Mouse (Mus musculus): Measurements from ENCODE around the gene Npy2r. TPM values are rescaled to one million over a fixed set of nuclear protein-coding genes. Genes with fewer than 3 reads are reported as not detected.
A peak's percentile ranks its signal among the peaks of the same experiment; 100 is the strongest.

Npy2r gene
- 0.12 and 0.31 TPM in 2 replicates for polyA plus RNA-seq (2014; fragmentation: Nextera tagmentation; extraction: Ambion mirVana)

DNA sequence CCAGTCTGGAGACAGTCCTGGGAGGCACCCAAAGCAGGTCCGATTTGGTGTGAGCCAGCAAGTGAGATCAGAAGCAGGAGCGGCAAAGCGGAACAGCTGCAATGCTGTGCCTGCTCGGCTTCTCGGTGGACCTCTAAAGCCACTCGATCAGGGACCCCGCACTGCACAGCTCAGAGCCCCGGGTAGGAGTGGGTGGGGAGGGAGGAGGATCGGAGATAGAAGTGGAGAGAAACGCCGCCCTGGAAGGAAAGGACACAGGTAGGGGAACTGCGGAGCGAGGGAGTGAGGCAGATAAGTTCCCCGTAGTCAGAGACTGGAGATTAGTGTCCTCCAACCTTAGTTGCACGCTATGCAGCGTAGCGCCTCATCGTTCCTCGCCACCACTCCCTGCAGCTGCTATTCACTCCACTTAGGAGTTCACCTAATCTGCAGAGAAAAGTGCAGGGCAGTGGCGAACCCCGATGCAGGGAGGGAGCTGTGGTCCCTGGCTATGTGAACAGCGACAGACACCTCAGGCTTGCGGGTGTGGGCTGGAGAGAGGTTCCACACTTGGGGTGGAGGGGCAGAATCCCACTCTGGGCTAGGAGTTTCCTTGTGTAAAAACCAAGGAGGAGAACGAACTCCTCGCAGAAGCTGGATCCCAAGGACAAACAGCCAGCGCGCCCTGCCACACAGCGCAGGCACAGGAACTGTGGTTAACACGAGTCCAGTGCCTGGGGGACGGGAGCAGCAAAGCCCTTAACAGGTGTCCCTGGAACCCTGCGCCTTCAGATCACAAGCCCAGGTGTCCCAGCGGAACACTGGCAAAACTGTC is at the start of gene Npy2r:
Gene Npy2r (minus strand): TSS at position 177 of the 814 bp plus-strand sequence.
- Histone ChIP-seq H3K9me3 (ENCODE audit: low read depth, low read length) (no peaks in the 10 kb centered on the region), H3K27me3 (ENCODE audit: insufficient read depth, low read length) (no peaks in the 10 kb centered on the region), H3K4me3 (ENCODE audit: low read depth, low read length) (peak within 1 kb of the TSS; percentile 39), H3K4me1 (ENCODE audit: insufficient read depth) (0 out of 2 replicates have a peak, but pooled peaks cover 4% of the 10 kb centered on the region), H3K36me3 (ENCODE audit: insufficient read depth) (no peaks in the 10 kb centered on the region), H3K9ac (peak within 1 kb of the TSS; percentile 35), H3K27ac (ENCODE audit: low read depth) (no peak within 1 kb of the TSS), H3K4me2 (peak within 1 kb of the TSS; percentile 71)
- TF ChIP-seq CTCF (IDR thresholded peaks at IDR 0.05; ENCODE audit: low read depth): no peak
- peak; percentile 50 for DNase-seq
- ATAC-seq (ENCODE audit: insufficient read depth): peak; percentile 82
- WGBS: under 1% methylated on average over 32 of the region's 32 CpGs

- 56% methylated on average over 3 of the region's 3 CpGs for WGBS
- H3K4me2 ChIP-seq: no peak overlapping the region
- H3K36me3 ChIP-seq (ENCODE audit: insufficient read depth): no peaks in the 10 kb centered on the region
- peak; percentile 7 for DNase-seq
- H3K4me3 ChIP-seq (ENCODE audit: low read depth, low read length): no peak overlapping the region
- H3K9ac ChIP-seq: no peak overlapping the region
- no peaks in the 10 kb centered on the region for H3K27me3 ChIP-seq (ENCODE audit: insufficient read depth, low read length)
- no peak overlapping the region for H3K27ac ChIP-seq (ENCODE audit: low read depth)
- no peaks in the 10 kb centered on the region for H3K4me1 ChIP-seq (ENCODE audit: insufficient read depth)
- TF ChIP-seq CTCF (IDR thresholded peaks at IDR 0.05; ENCODE audit: low read depth): no peak
- ATAC-seq (ENCODE audit: insufficient read depth): no peak
- H3K9me3 ChIP-seq (ENCODE audit: low read depth, low read length): no peaks in the 10 kb centered on the region
Observed at GRCm38 (mm10) chr3:82557786-82558185, 9.9 kb upstream of the Npy2r start.

DNA sequence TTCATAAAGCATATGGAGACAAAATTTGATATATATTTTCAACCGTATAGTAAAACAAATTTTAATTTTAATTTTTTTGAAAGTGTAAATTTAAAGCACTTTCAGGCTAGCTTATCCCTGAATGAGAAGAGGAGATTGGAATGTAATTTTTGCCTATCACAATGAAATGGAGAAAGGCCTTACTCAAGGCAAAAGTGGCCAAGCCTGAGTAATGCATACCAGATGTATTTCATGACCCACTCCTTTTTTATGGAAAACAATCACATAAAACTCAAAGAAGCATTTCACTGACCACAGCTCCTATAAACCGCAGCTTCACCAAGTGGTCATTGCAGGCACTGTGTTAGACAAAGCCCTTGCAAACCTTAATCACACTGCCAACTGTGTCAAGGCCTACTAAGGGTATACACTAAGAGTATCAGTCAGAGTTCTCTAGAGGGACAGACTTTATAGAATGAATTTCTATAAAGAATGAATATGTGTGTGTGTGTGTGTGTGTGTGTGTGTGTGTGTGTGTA is 8.5 kb upstream of the Npy2r start:
- TF ChIP-seq CTCF (IDR thresholded peaks at IDR 0.05; ENCODE audit: low read depth): no peak
- DNase-seq (no peak), ATAC-seq (ENCODE audit: insufficient read depth) (no peak)
- Histone ChIP-seq H3K4me2 (no peak overlapping the region), H3K9me3 (ENCODE audit: low read depth, low read length) (no peaks in the 10 kb centered on the region), H3K27me3 (ENCODE audit: insufficient read depth, low read length) (no peaks in the 10 kb centered on the region), H3K4me3 (ENCODE audit: low read depth, low read length) (no peak overlapping the region), H3K27ac (ENCODE audit: low read depth) (no peak overlapping the region), H3K36me3 (ENCODE audit: insufficient read depth) (no peaks in the 10 kb centered on the region), H3K9ac (no peak overlapping the region), H3K4me1 (ENCODE audit: insufficient read depth) (no peaks in the 10 kb centered on the region)
- 85% methylated on average over 2 of the region's 2 CpGs for WGBS

- WGBS: 90% methylated on average over 5 of the region's 5 CpGs
- H3K36me3 ChIP-seq (ENCODE audit: insufficient read depth): no peaks in the 10 kb centered on the region
Observed at GRCm38 (mm10) chr3:82549932-82550331, 2.0 kb upstream of the Npy2r start.

DNA sequence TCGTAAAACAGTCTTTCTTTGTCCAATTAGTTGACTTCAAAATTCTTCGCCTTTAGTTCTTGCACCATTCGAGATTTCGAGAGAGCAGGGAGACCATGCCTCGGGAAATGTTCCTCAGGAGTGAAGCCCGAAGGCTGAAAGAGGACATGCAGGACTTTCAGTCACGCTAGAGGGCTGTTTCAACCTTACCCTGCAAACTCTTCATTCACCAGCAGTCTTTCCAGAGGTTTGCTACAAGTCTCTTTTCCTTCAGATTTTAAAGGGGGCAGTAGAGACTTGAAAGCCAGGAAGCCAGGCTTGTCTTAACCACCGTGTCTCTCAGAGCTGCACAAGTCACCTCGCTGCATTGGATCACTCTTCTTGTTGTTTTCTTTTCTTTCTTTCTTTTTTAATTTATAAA is 869 bp upstream of the Npy2r start:
- no peaks in the 10 kb centered on the region for H3K9me3 ChIP-seq (ENCODE audit: low read depth, low read length)
- 2% methylated on average over 9 of the region's 9 CpGs for WGBS
- no peaks in the 10 kb centered on the region for H3K36me3 ChIP-seq (ENCODE audit: insufficient read depth)
- H3K27me3 ChIP-seq (ENCODE audit: insufficient read depth, low read length): no peaks in the 10 kb centered on the region
- no peak overlapping the region for H3K27ac ChIP-seq (ENCODE audit: low read depth)
- H3K4me3 ChIP-seq (ENCODE audit: low read depth, low read length): peak overlapping the region; percentile 39
- ATAC-seq (ENCODE audit: insufficient read depth): peak; percentile 72
- H3K4me2 ChIP-seq: peak overlapping the region; percentile 71
- peak overlapping the region; percentile 35 for H3K9ac ChIP-seq
- H3K4me1 ChIP-seq (ENCODE audit: insufficient read depth): 0 out of 2 replicates have a peak, but pooled peaks cover 4% of the 10 kb centered on the region
- peak; percentile 66 for DNase-seq
- TF ChIP-seq CTCF (IDR thresholded peaks at IDR 0.05; ENCODE audit: low read depth): peak; percentile 51

More at GRCm38 (mm10) chr3:82549932-82550331, 2.0 kb upstream of the Npy2r start:
- no peak overlapping the region for H3K4me3 ChIP-seq (ENCODE audit: low read depth, low read length)
- ATAC-seq (ENCODE audit: insufficient read depth): no peak
- no peak overlapping the region for H3K9ac ChIP-seq
- no peak for DNase-seq
- no peaks in the 10 kb centered on the region for H3K27me3 ChIP-seq (ENCODE audit: insufficient read depth, low read length)
- no peak for TF ChIP-seq CTCF (IDR thresholded peaks at IDR 0.05; ENCODE audit: low read depth)
- no peaks in the 10 kb centered on the region for H3K9me3 ChIP-seq (ENCODE audit: low read depth, low read length)
- no peak overlapping the region for H3K27ac ChIP-seq (ENCODE audit: low read depth)
- no peak overlapping the region for H3K4me2 ChIP-seq
- H3K4me1 ChIP-seq (ENCODE audit: insufficient read depth): 0 out of 2 replicates have a peak, but pooled peaks cover 4% of the 10 kb centered on the region

DNA sequence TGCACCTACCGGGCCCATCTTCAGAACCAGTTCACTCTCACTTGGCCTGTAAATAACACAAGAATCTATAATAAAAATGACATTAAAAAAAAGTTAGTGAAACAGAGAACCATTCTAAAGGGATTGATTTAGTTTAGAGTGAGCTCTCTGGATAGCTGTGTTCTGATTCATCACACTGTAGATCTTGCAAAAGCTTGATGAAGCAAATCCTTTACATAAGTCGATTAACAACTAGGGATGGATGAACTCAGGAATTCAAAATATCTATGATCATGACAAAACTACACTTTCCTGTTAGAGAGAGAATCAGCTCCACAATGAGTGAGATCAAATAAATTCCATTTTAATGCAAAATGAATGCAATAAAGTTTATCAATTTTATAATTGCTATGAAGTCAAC is 6.4 kb downstream of the Npy2r start:
- 81% methylated on average over 2 of the region's 2 CpGs for WGBS
- TF ChIP-seq CTCF (IDR thresholded peaks at IDR 0.05; ENCODE audit: low read depth): no peak
- Histone ChIP-seq H3K4me3 (ENCODE audit: low read depth, low read length) (no peak overlapping the region), H3K4me1 (ENCODE audit: insufficient read depth) (no peaks in the 10 kb centered on the region), H3K27me3 (ENCODE audit: insufficient read depth, low read length) (no peaks in the 10 kb centered on the region), H3K9ac (no peak overlapping the region), H3K4me2 (no peak overlapping the region), H3K9me3 (ENCODE audit: low read depth, low read length) (no peaks in the 10 kb centered on the region), H3K27ac (ENCODE audit: low read depth) (no peak overlapping the region), H3K36me3 (ENCODE audit: insufficient read depth) (no peaks in the 10 kb centered on the region)
- no peak for DNase-seq
- no peak for ATAC-seq (ENCODE audit: insufficient read depth)

DNA sequence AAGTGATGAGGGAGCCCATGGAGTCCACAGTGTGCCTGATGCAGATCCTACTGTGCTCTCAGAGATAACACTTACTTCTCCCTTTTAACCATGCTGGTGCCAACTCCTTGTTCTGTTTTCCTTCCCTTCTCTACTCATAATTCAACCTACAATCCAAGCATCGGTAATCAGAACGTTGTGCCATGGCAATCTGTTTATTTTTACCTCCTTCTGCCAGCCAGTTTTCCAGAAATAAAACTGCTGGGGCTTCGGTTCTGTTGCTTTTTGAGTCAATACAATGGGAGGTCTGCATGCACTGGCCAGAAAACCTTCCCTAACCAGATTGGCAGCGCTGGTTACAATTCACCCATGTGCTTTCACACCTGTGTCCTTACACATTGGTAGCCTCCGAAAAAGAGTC is 7.9 kb downstream of the Npy2r start:
- ATAC-seq (ENCODE audit: insufficient read depth): no peak
- no peak for TF ChIP-seq CTCF (IDR thresholded peaks at IDR 0.05; ENCODE audit: low read depth)
- WGBS: 63% methylated on average over 5 of the region's 5 CpGs

More for the DNA sequence above, 7.9 kb downstream of the Npy2r start:
- no peaks in the 10 kb centered on the region for H3K4me1 ChIP-seq (ENCODE audit: insufficient read depth)
- H3K27me3 ChIP-seq (ENCODE audit: insufficient read depth, low read length): no peaks in the 10 kb centered on the region
- no peaks in the 10 kb centered on the region for H3K9me3 ChIP-seq (ENCODE audit: low read depth, low read length)
- H3K4me2 ChIP-seq: no peak overlapping the region
- H3K27ac ChIP-seq (ENCODE audit: low read depth): no peak overlapping the region
- no peaks in the 10 kb centered on the region for H3K36me3 ChIP-seq (ENCODE audit: insufficient read depth)
- no peak for DNase-seq
- H3K9ac ChIP-seq: no peak overlapping the region
- H3K4me3 ChIP-seq (ENCODE audit: low read depth, low read length): no peak overlapping the region
